Mouse (Mus musculus) retina, postnatal 1 day (tissue): ENCODE data around the gene Morn3.
A peak's percentile ranks its signal among the peaks of the same experiment; 100 is the strongest.

Source experiments
- DNase-seq: peaks from one replicate; pipeline ENCODE4 v3.0.0-alpha.2; 2012

Morn3 gene

DNA sequence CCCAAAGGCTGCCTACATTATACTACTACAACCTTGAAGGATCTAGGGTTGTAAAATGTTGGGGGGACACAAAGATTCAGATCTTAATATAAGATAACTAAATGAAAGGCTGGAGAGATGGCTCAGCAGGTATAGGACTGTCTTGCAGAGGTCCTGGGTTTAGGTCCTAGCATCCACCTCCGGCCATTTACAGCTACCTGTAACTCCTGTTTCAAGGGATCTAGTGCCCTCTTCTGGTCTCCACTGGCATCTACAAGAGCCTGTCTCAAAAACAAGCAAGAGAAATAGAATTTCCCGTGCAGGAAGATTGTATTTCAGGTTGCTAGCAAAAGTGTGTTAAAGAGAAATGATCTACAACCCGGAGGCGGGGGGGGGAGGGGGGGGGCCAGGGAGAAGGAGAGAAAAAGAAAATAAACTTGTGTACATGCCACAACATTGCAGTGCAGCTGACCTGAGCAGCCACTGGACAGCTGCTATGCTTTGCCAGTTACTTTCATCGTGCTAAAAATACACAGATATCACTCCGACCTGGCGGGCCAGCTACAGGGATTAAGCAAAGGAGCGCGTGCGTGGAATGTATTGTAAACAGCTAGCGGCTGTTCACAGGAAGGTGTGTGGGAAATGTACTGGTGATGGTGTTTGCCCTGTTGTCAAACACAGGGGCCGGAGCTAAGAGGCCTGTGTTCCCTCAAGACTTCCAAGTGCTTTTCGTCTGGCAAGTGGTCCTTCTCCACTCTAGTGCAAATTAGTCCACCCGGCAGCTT lies 13.1 kb upstream of the Morn3 start:
- peak; percentile 67 for DNase-seq

DNA sequence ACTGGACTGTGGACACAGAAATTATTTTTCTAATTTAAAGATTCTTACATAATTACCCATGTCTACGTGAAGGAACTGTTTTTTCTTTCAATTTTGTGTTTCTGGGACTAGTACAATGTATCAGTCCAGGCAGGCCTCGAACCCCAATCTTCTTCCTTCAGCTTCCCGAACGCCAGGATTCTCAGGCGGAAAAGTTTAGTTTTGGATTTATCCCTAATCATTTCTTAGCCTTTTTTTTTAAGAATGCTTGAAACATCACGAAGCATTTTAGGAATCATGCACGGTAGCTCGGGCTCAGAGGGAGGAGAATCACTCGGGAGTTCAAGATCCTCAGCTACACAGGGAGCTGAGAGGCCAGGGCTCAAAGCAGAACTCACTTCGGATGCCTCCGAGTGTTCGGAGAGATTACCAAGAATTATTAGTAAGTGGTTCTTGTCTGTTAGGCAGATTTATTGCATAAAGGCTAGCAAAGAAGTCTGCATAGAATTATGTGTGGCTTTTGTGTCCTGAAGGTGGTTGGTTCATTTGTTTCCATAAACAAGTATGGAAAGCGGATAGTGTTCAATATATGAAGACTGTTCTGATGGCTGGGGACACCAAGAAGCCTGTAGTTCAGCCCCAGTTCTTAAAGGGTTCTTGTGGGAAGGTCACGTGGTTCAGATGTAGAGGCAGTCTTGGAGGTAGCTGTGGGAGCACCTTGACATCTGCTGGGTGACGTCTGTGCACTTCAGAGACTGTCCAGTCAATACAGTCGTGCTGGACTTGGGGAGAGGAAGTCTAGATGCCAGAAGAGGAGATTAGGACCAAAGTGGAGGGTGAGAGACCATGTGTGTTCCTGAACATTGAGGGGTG lies 11.7 kb upstream of the Morn3 start:
- no peak for DNase-seq

DNA sequence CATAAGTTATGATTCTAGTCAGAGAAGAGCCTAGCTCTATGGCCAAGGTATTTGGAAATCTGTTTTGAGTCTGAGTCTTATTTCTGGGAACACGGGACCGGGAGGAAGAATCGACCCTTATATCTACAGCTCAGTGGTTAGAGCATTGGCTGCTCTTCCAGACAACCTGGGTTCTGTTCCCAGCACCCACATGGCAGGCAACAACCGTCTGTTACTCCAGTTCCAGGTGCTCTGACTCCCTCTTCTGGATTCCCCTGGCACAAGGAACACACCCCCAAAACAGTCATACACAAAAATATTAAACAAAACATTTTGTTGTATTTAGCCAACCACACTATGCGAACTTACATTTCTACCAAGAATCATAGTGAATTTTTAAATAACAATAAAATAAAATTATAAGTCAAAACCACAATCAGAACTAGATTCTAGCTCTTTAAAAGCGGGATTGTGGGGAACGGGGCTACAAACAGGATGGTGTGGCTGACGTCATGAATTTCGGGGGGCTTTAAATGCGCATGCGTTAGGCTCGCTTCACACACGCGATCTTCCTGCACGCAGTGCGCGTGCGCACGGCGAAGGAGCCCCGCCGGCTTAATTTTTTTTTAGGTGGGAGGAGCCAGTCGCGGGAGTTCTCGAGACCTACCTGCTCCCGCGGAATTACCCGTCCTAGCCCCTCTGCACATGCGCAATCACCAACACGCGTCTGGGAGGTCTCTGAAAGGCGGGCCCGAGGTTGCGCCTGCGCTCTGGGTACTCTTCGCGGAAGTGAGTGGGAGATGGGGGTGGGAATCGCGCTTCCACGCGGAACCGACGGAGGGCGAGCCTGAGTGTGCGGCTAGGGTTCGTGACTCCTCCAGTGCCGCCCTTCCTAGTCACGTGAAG lies 10.8 kb upstream of the Morn3 start:
- peak; percentile 100 for DNase-seq

DNA sequence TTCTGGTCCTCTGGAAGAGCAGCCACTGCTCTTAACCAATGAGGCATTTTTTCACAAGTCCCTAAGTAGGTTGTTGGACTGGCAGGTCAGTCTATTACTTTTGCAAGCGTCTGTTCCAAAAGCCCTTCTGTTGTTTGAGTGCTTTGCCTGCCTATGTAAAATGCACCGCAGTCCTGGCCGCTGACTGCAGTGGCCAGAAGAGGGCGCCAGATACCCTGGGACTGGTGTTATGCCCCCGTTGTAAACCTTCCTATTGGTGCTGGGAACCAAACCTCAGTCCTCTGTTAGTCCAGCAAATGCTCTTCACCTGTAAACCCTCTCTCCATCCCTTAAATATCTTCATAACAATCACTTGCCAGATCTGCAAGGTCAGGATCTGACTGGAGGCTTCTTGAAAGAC lies 4.9 kb upstream of the Morn3 start:
- no peak for DNase-seq

DNA sequence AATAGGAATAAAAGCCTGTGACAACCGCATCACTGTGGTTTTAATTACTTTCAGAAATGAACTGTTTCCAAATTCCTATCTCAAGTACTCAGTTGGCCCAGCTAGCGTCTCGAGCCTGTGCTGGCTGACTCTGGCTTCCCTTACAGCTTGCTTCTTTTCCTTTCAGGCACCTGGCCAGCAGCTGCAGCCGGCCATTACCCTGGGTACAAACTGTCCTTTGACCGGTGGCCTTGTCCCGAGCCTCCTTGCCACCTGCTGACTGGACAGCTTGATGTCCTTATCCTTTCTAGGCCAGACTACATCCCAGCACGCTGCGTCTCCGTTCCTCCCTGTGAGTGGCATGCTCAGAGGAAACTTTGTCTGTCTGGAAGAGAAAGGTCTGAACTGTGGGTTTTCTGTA lies 4.1 kb upstream of the Morn3 start:
- no peak for DNase-seq

DNA sequence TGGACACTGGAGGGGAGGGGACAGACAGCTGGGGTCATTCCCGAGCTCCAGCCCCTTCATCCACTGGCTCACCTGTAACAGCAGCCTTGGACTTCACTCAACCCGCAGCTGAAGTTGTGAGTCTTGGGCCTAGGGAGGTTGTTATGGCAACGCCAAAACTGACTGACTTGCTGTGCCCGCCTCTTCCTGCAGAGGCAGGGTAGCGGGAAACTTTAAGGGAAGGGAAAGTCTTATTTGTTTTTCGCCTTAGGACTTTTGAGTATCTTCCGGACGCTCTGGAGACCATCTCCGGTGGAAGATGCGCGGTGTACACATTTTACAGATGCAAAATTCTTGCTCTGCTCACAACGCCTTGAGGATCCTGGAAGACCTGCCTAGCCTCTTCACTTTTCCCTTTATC lies 2.5 kb upstream of the Morn3 start:
- DNase-seq = peak; percentile 73

DNA sequence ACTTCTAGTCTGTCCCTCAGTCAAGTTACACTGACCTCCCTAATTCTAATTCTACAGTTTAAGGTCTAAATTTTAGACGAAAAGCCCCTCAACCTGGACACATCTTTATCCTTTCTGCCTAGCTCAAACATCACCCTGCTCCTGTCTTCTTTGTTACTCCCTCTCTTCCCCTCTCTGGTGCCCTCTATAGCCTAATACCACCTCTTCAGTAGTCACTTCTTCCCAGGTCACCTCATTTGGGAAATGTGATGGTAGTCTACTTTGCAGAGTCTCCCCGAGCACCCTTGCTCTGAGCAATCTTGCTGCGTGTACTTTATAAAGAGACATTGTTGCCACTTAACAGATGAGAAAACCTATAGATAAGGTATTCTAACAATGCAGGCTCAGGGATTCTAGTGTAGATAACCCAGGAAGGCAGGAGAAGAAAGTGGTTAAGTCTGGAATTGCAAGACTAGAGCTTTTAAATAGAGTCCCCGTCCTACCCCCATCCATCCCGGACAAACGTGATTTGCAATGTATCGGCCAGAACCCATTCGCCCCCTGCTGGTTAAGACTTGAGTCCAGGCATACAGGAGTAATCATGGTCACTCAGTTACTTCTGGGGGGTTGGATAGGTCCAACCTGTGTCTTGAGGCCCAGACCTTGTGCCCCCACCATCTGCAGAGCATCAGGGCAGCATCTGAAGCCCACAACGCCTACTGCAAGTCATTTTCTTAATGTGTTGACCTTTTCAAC lies 1.1 kb downstream of the Morn3 start:
- DNase-seq = peak; percentile 79

DNA sequence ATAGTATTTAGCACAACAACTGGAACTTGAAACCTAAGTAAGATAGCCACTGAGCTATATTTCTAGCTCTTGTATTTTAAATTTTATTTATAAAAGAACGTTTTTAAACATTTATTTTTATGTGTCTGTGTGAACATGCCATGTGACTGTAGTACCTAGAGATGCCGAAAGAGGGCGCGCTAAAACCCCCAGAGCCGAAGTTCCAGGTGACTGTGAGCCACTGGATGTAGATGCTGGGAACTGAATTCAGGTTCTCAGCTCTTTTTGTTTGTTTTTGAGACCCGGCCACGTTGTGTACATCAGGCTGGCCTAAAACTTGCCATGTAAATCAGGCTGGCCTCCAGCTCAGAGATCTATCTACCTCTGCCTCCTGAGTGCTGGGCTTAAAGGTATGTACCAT lies 3.0 kb downstream of the Morn3 start:
- DNase-seq = peak; percentile 45

DNA sequence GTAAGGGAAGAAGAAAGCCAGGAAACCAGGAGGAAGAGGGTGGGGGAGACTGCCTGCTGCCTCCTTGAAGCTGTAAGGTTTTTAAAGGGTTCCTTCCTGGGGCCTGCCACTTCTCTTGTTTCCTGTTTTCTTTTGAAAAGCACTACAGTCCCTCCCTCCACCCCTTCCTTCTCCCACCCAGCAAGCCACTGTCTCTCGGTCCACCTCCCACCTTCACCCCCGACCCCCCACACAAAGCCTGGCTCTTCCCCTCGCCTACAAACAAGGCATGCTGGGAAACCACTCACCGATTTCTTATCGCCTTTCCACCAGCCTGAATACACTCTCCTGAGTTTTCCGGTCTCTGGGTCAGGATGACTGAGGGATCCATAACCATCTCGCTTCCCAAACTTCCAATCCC lies 6.0 kb downstream of the Morn3 start:
- DNase-seq = no peak

DNA sequence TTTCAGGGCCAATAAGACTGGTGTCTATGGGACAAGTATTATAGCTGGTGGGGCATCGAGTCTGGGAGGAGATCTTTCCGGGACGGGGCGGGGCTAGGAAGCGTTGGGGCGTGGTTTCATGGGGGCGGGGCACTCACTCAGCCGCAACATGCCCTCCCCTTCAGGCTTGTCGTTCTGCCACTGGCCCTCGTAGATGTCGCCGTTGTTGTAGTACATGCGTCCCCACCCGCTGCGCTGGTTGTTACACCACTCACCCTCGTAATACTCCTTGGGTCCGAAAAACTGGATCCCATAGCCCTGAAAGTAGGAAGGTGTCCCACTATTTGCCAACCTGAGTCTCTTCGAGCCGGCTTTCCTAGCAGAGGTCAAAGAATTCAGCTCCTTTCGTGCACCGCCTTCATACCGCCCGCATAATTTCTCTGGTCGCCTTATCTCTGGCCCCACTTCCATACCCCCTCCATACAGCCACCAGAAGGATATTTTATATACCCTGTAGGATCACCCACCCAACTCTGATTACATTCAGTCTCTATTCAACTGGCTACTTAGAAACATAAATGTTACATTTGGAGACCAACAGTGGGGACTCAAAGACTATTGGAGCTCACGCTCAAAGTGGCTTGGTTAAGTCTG lies 7.6 kb downstream of the Morn3 start:
- DNase-seq = peak; percentile 69

DNA sequence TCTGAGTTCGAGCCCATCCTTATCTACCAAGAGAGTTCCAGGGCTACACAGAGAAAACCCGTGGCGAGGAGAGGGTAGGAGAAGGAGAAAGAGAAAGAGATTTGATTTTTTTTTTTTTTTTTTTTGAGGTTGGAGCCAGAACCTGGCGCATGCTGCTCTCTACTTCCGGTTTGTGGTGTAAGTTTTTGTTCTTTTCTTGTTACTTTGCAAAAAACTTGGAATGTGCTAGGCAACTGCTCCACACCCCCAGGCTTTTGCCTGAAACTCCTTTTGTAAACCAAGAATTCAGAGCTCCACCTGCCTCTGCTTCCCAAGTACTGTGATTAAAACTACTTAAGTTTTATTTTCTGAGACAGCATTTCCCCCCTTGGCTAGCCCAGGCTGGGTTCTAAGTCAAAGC lies 8.7 kb downstream of the Morn3 start:
- no peak for DNase-seq

DNA sequence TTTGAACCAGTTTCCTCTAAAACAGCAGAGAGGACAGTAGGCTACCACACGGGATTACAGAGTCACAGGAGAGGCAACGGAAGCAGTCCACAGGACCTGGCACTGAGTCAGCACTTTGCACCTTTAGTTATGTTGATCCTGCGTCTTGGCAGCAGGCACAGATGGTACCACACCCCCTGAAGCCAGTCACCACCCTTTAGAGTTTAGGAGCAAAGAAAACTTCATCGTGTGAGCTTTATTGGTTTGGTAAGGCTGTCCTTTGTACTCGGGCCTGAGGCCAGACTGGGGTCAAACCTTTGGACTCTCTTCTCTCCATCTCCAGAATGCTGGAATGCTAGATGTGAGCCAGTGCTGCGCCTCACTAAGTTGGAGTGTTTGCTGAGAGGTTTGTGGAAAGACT lies 11.3 kb downstream of the Morn3 start:
- peak; percentile 26 for DNase-seq

DNA sequence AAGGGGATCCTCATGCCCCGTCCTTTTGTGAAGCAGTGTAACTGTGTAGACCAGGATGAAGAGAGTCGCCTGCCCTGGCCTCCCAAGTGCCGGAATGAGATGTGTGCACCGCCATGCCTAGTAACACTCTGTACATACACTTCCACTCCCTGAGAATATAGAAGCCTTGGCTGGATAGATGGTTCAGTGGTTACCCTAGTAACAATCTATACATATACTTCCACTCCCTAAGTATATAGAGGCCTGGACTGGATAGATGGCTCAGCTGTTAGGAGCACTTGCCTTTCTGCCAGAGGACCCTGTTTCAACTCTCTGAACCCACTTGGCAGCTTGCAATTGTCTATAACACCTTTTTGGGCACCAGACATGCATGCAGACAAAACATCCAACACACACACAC lies 11.7 kb downstream of the Morn3 start:
- no peak for DNase-seq

DNA sequence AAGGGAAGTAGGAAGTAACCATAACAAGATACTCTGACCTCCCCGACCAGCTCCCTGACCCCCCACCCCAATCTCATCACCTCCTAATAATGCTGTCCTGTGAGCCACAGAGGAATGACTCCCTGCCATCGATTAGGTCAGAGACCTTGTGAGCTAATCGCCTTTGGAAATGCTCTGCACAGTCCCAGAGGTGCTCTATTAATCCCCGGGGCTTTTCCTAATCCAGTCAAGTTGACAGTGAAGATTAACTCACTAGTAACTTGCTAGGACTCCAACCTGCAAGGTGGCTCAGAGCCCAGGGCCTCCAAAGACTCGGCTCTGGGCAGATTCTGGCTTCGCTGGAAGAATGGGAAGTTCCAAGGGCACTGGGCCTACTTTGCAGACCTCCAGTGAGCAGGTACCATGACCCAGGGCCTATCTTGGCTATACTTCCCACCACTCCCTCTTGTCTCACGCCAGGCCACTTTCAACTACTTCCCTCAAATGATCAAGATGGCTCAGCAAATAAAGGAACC lies 13.1 kb downstream of the Morn3 start:
- DNase-seq = peak; percentile 73

DNA sequence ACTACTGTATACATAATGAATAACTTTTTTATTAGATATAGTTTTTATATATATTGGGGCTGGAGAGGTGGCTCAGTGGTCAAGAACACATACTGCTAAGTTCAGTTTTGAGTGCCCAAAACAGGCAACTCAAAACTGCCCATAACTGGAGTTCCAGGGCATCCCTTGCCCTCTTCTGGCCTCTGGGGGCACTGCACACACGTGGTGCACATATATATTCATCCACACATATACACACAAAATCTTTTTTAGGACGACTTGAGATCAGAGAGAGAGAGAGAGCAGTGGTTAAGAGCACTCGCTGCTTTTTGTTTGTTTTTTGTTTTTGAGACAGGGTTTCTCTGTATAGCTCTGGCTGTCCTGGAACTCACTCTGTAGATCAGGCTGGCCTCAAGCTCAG lies 15.5 kb downstream of the Morn3 start:
- DNase-seq = no peak

DNA sequence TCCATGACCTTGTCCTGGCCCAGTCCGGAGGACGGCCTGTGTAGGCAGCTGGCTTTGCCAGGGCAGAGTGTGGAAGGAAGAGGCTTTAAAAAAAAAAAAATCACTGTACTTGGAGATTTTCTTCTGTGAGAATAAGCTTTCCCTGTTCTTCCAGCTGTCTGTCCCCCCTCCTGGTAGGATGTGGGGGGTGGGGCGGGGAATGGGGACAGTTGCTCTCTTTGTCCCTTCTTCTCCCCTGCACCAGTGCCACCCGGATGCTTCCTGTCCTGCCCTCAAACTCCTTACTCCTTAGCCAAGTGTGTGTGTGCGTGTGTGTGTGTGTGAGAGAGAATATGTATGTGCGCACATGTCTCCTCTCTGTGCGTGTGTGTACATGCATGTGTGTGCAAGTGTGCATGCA lies 17.1 kb downstream of the Morn3 start:
- DNase-seq = no peak

DNA sequence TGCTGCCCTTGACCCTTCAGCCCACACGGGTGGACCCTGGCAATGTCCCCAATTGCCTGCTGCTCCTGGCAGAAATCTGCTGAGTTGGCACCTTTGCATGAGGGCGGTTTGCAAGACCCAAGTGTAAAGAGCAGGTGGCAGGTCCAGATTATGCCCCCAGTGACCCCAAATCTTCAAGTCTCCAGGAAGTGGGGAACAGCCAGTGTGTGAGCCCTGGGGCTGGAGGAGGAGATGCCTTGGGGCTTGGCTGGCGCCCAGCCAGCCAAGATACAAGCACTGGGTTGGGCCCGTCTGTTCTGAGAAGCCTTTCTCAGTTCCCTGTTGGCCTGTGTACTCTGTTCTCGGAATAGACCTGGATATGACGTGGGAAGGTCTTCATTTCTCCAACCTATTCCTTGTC lies 19.4 kb downstream of the Morn3 start:
- DNase-seq = no peak

DNA sequence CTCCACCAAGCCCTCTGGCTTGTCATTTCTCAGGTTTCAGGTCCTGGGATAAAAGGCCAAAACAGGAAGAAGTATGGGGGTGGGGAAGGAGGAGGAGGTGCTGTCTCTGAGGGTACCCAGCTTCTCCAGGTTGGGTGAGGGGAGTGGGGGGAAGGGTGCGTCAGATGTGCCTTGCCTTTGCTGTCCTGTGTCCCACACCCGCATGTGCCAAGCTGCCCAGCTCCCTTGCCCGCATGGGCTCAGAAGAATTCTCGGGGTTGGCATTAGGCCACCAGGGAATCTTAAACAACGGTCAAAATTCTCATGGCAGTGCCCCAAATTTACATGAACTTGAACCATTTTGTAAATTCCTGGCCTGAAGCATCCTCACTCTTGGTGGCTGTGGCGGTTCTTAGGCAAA lies 20.4 kb downstream of the Morn3 start:
- DNase-seq = no peak

DNA sequence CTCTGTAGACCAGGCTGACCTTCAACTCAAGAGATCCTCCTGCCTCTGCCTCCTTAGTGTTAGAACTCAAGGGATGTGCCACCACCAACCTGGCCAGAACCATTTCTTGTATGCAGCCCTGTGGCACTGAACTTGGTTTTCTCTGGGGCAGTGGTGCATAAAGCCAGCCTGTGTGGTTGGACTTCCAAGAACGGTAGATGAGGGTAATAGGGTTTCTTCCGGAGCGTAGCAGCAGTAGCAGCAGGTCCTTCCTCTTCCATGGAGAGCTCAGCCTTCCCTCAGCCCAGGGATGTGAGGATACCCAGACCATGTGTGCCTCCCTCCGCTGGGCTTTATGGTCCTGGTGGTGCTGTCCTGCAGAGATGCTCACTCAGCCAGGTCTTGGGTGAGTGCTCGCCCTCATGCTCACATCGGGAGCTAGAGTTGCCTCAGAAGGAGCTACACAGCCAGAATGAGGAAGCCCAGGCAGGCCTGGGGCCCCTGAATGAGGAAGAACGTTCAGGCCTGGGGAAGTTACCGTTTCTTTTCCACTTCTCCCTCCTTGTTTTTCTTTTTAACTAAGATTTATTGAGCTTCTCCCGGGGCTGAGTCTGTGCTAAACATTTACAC lies 21.7 kb downstream of the Morn3 start:
- no peak for DNase-seq

DNA sequence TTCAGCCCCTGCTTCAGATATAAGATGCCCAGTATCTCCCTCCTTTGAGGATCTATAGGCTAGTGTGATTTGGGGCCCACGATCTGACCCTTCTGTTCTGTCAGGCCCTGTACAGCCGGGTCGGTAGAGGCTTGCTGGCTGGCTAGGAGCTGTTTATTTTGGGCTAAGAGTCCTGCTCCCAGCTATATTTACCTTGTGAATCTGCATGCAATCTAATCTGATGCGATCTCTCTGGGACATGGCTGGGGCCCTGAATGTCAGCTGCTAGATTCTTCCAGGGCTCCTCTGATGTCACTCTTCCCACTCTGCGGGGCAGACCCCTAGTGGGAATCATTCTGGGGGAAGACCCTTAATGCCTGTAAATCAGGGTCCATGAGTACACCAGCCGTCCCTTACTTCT lies 22.5 kb downstream of the Morn3 start:
- no peak for DNase-seq

DNA sequence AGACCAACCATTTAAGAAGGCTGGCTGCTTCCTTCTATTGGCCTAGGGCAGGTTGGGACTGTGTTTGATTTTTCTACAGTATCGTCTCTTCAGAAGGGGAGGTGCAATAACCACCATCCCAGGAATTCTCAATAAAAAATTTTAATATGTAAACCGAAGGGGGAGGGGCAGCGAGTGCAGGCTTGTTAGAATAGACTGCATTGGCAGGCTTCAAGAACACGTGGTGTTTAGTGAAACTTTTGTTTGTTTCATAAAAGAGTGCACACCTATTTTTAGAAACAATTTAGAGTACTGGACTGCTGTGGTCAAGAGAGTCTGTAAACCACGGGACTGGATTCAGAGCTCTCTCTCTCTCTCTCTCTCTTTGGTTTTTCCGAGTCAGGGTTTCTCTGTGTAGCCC lies 23.8 kb downstream of the Morn3 start:
- DNase-seq = no peak

DNA sequence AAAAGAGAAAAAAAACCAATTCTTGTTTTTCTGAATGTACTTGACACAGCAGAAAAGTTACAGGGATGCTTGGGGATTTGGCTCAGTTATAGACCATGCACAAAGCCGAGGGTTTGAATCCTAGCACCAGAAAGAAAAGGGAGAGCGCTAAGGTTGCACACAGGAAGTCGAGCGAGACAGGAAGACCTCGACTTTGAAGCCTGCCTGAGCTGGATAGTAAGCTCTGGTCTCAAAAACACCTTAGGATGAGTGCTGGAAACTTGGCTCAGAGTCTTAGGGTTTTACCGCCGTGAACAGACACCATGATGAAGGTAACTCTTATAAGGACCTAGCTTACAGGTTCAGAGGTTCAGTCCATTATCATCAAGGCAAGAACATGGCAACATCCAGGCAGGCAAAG lies 25.4 kb downstream of the Morn3 start:
- no peak for DNase-seq
